Mouse (Mus musculus): ENCODE measurements at regions not wholly inside any gene's neighbourhood (a gene's known extent, or its start where the extent isn't known, plus 50 kb on each side); places are given as distances from the start of the nearest gene placed in this dataset.

DNA sequence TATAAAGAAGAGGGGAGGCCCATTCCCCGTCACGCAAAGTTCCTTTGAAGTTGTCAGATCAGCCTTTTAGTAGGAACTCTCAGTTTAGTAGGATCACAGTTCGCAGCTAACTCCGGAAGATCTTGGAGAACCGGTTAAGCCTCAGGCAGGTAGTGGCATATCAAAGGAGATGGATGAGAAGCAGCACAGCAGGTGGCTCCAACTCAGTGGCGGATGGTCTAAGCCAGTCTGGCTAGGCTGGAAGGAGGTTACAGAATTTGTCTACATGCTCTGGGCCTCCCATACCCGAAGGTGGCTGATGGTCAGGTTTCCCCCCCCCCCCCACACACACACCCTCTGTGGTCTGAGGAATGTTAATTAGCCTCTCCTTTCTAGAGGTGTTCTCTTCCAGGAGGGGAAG, 88.5 kb downstream of the Tmem17 start:
- no peak for DNase-seq (ENCODE audit: extremely low spot score in 1 of 2, low spot score in 2 of 2)
- no peak overlapping the region for H3K4me3 ChIP-seq
- no peak overlapping the region for H3K27ac ChIP-seq
- TF ChIP-seq CTCF (IDR thresholded peaks at IDR 0.05): no peak
- intact Hi-C loops (cut with DNase I): no loop called here

DNA sequence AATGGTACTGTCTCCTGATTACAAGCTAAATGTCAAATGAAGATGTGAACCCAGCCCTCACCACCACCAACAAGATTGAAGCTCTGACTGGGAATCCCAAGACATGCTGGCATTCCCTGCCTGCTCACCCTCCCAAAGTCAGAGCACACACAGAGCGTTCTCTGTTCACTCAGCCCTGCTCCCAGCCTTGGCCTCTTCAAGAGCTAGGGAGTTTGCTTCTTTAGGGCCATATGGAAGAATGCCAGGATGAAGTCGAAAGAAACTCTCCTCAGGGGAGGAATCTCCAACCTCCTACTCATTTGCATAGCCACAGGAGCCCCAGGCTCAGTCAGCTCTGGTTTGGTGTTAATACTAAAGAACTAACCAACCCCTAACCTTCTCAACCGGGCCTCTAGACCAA, 90.1 kb downstream of the Tmem17 start:
- DNase-seq (ENCODE audit: extremely low spot score in 1 of 2, low spot score in 2 of 2): no peak
- intact Hi-C loops (cut with DNase I): no loop called here
- H3K27ac ChIP-seq: no peak overlapping the region
- H3K4me3 ChIP-seq: no peak overlapping the region
- no peak for TF ChIP-seq CTCF (IDR thresholded peaks at IDR 0.05)

DNA sequence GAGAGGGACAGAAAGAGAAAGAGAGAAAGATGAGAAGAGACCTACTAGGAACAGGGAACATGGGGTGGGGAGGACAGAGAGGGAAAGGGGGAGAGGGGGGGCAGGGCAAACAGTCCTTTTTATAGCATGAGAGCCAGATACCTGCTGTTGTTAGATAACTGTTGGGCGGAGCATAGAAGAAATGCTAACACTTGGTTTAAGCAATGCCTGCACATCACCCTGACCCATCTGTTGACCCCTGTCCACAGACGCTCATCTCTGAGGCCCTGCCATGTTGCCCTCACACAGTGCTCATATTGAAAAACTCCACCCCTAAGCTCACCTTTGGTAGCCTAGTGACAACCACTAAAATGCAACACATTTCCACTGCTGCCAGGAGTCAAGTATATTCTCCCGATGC, 90.7 kb downstream of the Tmem17 start:
- H3K27ac ChIP-seq: no peak overlapping the region
- TF ChIP-seq CTCF (IDR thresholded peaks at IDR 0.05): no peak
- no peak overlapping the region for H3K4me3 ChIP-seq
- intact Hi-C loops (cut with DNase I): no loop called here
- no peak for DNase-seq (ENCODE audit: extremely low spot score in 1 of 2, low spot score in 2 of 2)

DNA sequence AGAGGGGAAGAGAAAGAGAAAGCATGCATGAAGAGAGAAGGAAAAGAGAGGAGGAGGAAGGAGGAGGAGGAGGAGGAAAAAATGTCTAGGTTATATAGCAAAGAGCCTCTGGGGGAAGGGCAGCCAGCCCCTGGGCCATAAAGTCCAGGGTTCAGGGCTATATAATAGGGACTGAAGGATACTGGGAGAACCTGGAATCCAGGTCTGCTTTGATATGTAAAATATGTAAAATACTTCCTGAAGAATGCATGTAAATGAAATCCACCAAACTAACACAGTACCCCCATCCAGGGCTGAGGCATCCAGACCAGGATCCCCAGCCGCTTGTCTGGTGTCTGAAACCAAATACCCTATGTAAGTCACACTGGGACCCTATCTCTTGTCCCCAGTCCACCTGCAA, 91.5 kb downstream of the Tmem17 start:
- no peak overlapping the region for H3K4me3 ChIP-seq
- intact Hi-C loops (cut with DNase I): no loop called here
- TF ChIP-seq CTCF (IDR thresholded peaks at IDR 0.05): no peak
- DNase-seq (ENCODE audit: extremely low spot score in 1 of 2, low spot score in 2 of 2): no peak
- no peak overlapping the region for H3K27ac ChIP-seq

DNA sequence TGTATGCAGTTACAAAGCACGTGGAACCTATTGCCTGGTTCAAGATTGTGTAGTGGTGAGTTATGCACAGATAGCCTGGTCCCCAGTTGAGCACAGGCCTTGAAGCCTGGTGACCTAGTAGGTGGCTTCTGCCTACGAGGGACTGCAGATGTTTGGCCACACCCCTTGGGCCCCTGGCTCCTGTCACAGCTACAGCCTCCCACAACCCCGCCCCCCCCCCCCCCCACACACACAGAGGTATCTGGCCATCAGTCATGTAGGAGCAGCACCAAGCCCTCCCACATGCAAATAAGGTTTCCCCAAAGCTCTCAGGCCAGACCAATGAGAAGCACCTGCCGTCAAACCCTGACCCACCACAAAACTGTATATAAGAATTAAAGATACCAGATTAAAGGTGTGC, 94.5 kb downstream of the Tmem17 start:
- no peak overlapping the region for H3K4me3 ChIP-seq
- no peak overlapping the region for H3K27ac ChIP-seq
- intact Hi-C loops (cut with DNase I): no loop called here
- TF ChIP-seq CTCF (IDR thresholded peaks at IDR 0.05): no peak
- DNase-seq (ENCODE audit: extremely low spot score in 1 of 2, low spot score in 2 of 2): no peak

DNA sequence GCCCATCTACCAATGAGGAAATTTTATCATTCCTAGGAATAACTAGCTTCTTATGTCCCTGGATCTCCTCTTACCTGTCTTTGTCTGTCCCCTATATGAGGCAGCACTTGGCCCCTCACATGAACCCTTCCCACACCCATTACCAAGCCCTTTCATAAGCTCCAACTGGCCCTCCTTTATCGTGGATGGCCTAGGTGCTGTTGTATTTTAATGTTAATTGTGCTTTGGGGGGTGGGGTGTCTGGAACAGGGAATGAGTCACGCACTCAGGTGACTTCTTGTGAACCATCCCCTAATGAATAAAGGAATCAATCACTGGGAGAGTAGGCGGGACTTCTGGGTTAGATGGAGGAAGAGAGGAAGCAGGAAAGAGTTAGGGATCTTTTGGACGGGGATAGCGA, 95.8 kb downstream of the Tmem17 start:
- DNase-seq (ENCODE audit: extremely low spot score in 1 of 2, low spot score in 2 of 2): no peak
- intact Hi-C loops (cut with DNase I): no loop called here
- Histone ChIP-seq H3K4me3 (no peak overlapping the region), H3K27ac (no peak overlapping the region)
- TF ChIP-seq CTCF (IDR thresholded peaks at IDR 0.05): no peak

DNA sequence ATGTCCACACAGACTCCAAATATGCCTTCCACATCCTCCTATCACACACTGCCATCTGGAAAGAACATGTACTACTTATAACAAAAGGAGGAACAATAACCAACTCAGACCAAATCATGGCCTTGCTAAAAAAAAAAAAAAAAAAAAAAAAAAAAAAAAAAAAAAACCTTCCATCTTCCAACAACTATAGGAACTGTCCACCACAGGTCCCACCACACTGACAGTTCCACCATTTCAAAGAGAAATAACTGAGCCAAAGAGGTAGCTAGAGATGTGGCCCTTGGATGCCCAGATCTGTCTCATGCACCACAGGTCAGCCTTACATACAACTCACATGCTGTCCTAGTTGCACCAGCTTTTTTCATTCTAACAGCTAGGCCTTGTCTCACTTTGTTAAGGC, 97.1 kb downstream of the Tmem17 start:
- Histone ChIP-seq H3K4me3 (no peak overlapping the region), H3K27ac (no peak overlapping the region)
- no peak for DNase-seq (ENCODE audit: extremely low spot score in 1 of 2, low spot score in 2 of 2)
- intact Hi-C loops (cut with DNase I): no loop called here
- TF ChIP-seq CTCF (IDR thresholded peaks at IDR 0.05): no peak

DNA sequence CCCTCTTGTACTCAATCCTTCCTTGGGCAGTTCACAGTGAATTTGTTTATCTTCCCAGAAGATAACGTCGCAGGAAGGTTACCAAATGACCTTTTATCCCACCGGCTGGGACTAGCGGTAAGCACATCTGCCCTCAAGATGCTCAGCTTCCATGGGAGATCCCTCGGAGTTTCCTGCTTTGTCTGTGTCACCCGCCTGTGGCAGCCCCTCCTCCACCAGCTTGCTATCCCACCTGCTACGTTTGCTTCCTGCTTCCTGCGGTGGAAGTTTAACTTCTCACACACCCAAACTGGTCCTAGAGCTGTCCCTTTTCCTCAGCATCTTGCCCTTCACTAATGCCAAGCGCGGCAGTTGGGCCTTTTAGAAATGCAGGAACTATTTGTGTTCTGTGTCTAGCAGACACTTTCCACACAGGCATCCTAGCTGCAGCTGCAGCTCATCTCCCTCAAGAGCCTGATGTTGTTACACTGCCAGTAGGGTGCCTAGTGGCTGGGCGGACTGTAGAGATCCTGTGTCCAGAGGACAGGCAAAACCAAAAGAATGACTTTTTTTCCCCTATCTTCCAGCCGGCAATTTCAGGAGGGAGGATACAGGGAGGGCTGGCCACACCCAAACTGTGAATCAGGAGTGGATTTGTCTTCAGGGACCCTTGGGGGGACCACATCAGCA, 98.7 kb downstream of the Tmem17 start:
- intact Hi-C loops (cut with DNase I): no loop called here
- Histone ChIP-seq H3K4me3 (no peak overlapping the region), H3K27ac (no peak overlapping the region)
- no peak; the same call in 1 of the 2 replicates for TF ChIP-seq CTCF (IDR thresholded peaks at IDR 0.05)
- no peak for DNase-seq (ENCODE audit: extremely low spot score in 1 of 2, low spot score in 2 of 2)

DNA sequence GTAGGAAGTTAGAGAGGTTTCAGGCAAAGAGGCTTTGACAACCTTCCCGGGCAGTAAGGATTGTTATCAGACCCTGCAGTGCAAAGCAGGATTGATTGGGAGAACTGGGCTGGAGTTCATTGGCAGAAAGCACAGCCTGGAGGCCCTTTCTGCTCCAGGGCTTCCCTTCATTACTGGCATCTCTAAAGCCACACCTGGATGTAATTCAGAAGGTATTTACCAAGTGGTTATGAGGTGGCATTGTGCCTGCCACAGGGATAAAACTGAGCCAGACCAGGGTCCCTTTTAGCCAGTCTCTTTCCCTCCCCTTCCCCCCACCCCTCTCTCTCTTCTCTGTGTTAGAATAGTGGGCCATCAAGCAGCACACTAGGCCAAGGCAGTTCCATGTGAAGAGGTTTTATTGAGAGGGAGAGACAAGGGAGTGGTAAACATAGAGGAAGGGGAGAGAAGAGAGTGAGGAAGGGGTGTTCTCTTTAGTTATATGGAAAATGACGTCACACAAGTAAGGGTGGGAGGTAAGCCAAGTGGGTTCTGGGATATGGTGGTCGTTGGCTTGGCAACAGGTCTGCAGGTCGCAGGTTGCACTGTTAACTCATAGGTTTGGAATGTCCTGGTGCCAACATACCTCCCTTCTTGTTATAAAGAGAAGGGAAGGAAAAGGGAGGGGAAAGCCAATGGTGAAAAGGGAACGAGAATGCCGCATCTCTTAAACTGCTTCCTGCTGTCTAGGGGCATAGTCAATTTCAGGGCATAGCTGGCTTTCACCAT, 99.4 kb downstream of the Tmem17 start:
- H3K27ac ChIP-seq: no peak overlapping the region
- no peak overlapping the region for H3K4me3 ChIP-seq
- intact Hi-C loops (cut with DNase I): no loop called here
- TF ChIP-seq CTCF (IDR thresholded peaks at IDR 0.05): no peak
- DNase-seq (ENCODE audit: extremely low spot score in 1 of 2, low spot score in 2 of 2): no peak

DNA sequence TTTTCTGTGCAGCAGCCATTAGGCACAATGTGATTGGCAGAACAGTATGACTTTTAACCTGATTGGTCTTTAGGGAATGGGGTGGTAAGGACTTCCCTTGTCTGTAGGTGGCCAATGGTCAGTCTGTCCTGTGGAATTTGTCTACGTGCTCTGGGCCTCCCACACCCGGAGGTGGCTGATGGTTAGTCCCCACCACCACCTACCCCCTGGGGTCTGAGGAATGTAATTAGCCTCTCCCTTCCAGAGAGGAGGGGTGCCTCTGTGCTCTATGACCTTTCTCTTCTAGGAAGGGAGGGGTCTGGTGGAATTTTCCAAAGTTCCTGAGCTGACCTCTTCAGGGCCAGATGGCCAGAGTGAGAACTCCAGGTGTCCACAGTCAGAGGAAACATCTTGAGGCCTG, 101.6 kb downstream of the Tmem17 start:
- no peak for TF ChIP-seq CTCF (IDR thresholded peaks at IDR 0.05)
- intact Hi-C loops (cut with DNase I): no loop called here
- H3K27ac ChIP-seq: no peak overlapping the region
- no peak overlapping the region for H3K4me3 ChIP-seq
- DNase-seq (ENCODE audit: extremely low spot score in 1 of 2, low spot score in 2 of 2): no peak

DNA sequence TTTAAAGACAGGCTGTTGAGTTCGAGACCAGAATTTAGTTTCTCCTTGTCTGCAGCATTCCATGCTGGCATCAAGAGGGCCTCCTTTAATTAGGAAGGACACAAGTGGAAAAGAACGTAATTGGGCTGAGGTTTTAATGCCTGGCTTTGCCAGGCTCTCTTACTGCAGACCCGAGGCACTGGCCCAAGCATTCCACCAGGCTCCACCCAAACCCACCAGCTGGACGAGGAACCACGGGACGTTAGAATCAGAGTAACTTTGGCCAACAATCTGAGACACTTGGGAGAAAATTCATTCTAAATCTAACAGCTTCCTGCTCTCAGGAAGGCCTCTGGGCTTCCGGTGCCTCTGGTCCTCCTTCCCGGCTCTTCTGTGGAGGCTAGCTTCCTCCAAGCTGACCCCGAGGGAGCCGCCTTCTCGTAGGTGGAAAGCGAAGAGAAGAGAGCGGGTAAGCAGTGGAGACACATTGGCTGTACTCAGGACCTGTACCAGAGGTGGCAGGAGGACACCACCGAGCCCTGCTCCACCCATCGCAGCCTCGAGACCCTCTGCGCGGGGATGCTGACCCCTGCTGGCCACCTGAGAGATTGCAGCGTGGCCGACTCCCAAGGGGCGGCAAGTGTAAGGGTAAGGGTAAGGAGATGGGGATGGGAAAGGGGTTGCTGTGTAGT, 105.5 kb downstream of the Tmem17 start:
- intact Hi-C loops (cut with DNase I): loop anchor here (1.0 to 5.0 kb wide), 4 partner anchors 104 to 960 kb away; no protein-coding TSS in a partner anchor
- Histone ChIP-seq H3K27ac (peak overlapping the region; percentile 55), H3K4me3 (peak overlapping the region; percentile 42)
- DNase-seq (ENCODE audit: extremely low spot score in 1 of 2, low spot score in 2 of 2): peak; percentile 84 to 94
- TF ChIP-seq CTCF (IDR thresholded peaks at IDR 0.05): peak; percentile 100

DNA sequence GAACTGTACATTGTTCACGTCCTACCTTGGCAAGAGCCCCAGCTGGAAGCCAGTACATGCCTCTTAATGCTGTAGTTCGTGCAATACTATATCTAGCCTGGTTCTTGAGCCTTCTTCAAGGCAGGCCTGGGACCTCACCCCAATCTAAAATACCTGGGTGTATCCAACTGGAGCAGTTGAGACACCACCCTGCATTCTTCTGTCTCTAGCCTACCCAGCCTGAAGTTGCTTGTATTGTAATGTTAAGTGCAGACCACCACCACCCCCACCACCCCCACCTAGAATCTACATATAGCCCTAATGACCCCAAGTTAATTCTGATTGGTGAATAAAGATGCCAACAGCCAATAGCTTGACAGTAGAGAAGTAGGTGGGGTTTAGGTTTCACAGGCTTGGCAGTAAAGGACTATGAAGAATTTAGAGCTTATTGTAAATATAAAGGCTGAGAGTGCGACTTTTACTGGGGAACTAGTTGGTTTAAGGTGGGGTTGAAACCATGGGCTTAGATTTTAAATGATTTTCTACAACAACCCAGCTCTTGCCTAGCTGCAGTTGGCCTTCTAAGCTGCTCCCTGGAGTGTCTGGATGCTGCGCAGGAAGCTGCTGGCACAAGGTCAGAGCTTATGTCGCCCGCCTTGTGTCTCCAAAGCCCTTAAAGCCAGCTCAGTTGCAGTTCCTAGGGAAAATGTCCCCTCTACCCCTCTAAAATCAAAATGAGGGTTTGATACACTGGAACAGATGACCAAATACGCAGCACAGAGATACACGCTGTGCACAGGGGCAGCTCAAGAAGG, 109.2 kb downstream of the Tmem17 start:
- intact Hi-C loops (cut with DNase I): no loop called here
- Histone ChIP-seq H3K4me3 (no peak overlapping the region), H3K27ac (no peak overlapping the region)
- TF ChIP-seq CTCF (IDR thresholded peaks at IDR 0.05): no peak
- no peak for DNase-seq (ENCODE audit: extremely low spot score in 1 of 2, low spot score in 2 of 2)
